Mouse (Mus musculus) thymus, postnatal 14 days (tissue): Measurements from ENCODE around the gene Slit1.

Experiments used
- DNase-seq: peaks from one replicate; pipeline ENCODE4 v3.0.0; 2021

Gene Slit1

GRCm38 (mm10) chr19:41646947-41647631 lies 96.4 kb downstream of the Slit1 start:
- DNase-seq, result peak; percentile 86

GRCm38 (mm10) chr19:41643010-41643409 lies 100.5 kb downstream of the Slit1 start:
- no peak for DNase-seq

GRCm38 (mm10) chr19:41634999-41635398 lies 108.5 kb downstream of the Slit1 start:
- no peak for DNase-seq

GRCm38 (mm10) chr19:41634099-41634498 lies 109.4 kb downstream of the Slit1 start:
- DNase-seq, result peak; percentile 28

GRCm38 (mm10) chr19:41629532-41629931 lies 113.9 kb downstream of the Slit1 start:
- peak; percentile 74 for DNase-seq

- no peak for DNase-seq
These were observed 114.5 kb downstream of the Slit1 start for GRCm38 (mm10) chr19:41628970-41629369.

- DNase-seq, result no peak
These were observed 122.9 kb downstream of the Slit1 start for GRCm38 (mm10) chr19:41620366-41621092.

- no peak for DNase-seq
These were observed 124.6 kb downstream of the Slit1 start for GRCm38 (mm10) chr19:41618771-41619385.

GRCm38 (mm10) chr19:41618153-41618657 lies 125.3 kb downstream of the Slit1 start:
- DNase-seq, result no peak

GRCm38 (mm10) chr19:41617102-41617501 lies 126.4 kb downstream of the Slit1 start:
- no peak for DNase-seq

GRCm38 (mm10) chr19:41616274-41616673 lies 127.2 kb downstream of the Slit1 start:
- no peak for DNase-seq

GRCm38 (mm10) chr19:41615606-41616224 lies 127.8 kb downstream of the Slit1 start:
- no peak for DNase-seq

GRCm38 (mm10) chr19:41613325-41614087 lies 130.0 kb downstream of the Slit1 start:
- no peak for DNase-seq

- DNase-seq, result no peak
These were observed 131.8 kb downstream of the Slit1 start for GRCm38 (mm10) chr19:41611683-41612082.

- no peak for DNase-seq
These were observed 137.1 kb downstream of the Slit1 start for GRCm38 (mm10) chr19:41606208-41606987.

GRCm38 (mm10) chr19:41600647-41601046 lies 142.8 kb downstream of the Slit1 start:
- DNase-seq, result no peak

- DNase-seq, result no peak
These were observed 146.1 kb downstream of the Slit1 start for GRCm38 (mm10) chr19:41597170-41597894.

- DNase-seq, result no peak
These were observed 151.7 kb downstream of the Slit1 start for GRCm38 (mm10) chr19:41591808-41592207.

- DNase-seq, result no peak
These were observed 153.8 kb downstream of the Slit1 start for GRCm38 (mm10) chr19:41589681-41590080.

- no peak for DNase-seq
These were observed 154.4 kb downstream of the Slit1 start for GRCm38 (mm10) chr19:41589026-41589425.
